Mouse (Mus musculus) bone marrow, adult 2 months (tissue): ENCODE data around the gene Plcl2.

Experiments used
- CTCF ChIP-seq: fragments of 200-500 bp; IDR thresholded peaks from 2 replicates; pipeline ENCODE4 v1.5.1; 2011; ENCODE audit warnings: low read length, control low read depth; ENCODE audit not compliant: control insufficient read depth, insufficient read depth
- POLR2A ChIP-seq: fragments of 200-500 bp; IDR thresholded peaks from 2 replicates; pipeline ENCODE4 v1.6.1; 2011; ENCODE audit warnings: low read depth, mild to moderate bottlenecking, control low read depth, low read length, borderline replicate concordance; ENCODE audit not compliant: control insufficient read depth

DNA sequence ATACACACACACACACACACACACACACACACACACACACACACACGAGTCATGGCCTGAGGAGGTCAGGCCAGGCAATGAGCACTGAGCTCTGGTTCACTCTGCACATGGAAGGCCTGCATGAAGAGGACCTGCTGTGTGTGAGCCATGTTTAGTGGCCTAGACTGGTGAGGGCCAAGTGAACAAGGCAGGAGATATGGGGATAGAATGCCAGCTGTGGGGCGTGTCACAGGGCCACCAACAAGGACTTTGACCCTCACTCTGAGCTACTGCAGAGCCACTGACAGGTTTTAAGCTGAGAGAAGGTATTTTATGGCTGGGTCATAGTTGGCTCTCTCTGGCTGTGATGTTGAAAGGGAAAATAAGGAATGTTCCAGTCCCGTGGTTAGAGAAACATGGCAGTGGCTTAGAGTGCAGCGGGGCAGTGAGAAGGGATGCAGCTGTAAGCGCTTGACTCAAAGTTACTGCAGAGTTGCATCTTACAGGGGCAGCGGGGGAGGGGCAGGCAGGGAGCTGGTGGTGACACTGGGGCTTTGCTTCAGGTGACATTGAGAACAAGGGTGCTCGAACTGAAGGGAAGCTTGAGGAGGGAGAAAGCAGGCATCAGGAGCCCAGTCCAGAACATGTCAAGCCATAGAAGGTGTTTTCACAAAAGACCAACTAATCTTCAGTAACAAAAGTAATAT is 175.9 kb downstream of the Plcl2 start:
- TF ChIP-seq CTCF (no peak), POLR2A (no peak)
